Mouse (Mus musculus): ENCODE results near the gene Far2. TPM values are rescaled to one million over a fixed set of nuclear protein-coding genes. Genes with fewer than 3 reads are reported as not detected.

Gene Far2
- total and polyA plus RNA-seq, 2 experiments: 0.02 TPM; not detected in 1

DNA sequence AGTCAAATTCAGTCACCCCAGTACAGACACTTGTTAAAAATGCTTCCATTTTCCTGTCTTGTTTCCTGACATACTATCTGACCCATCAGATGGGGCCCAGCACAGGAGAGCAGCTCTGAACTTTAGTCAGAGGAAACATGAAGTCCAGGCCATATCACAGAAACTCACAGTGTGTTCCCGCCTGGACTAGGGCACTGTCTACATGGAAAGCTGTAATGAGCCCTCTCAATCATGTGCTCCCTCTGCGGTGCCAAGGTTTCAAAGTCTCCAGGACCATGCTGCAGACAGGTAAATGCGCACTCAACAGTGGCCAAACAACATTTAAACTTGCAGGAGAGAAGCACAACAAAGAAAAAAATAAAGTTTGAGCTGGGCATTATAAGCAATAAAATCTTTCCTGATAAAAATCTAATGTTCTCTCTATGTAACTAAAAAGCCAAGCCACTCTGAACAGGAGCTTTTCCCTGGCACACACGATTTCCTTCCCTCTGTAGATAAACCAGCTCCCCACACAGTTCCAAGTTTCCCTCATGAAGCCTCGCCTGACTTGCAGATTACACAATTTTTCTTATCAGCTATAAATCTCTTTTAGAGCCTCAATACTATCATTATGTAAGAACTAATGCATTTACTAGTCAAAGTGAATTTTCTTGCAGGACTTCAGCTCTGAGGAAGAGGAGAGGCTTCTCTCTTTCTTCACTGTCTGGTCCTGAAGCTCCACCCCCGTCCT is 147.1 kb downstream of the Far2 start:
- peak; percentile 97 for DNase-seq (ENCODE audit: extremely low read depth, low read depth, low spot score)
- peaks cover 46% of the 10 kb centered on the region for H3K36me3 ChIP-seq (ENCODE audit: control insufficient read depth, insufficient read depth, low read length)
- H3K9ac ChIP-seq (ENCODE audit: low read depth, low read length): no peak overlapping the region
- H3K79me2 ChIP-seq (ENCODE audit: control insufficient read depth, insufficient read depth, low read length): no peaks in the 10 kb centered on the region; the same call in 1 of the 2 replicates
- H3K27me3 ChIP-seq (ENCODE audit: control insufficient read depth, insufficient read depth, low read length): no peaks in the 10 kb centered on the region
- 11% methylated on average over 6 of the region's 6 CpGs for WGBS
- no peak for TF ChIP-seq POLR2A (IDR thresholded peaks at IDR 0.05; ENCODE audit: extremely low read depth, insufficient read depth, low read length)
- no peak for TF ChIP-seq CTCF (IDR thresholded peaks at IDR 0.05; ENCODE audit: low read depth, low read length)
- peak overlapping the region; percentile 82 for H3K27ac ChIP-seq (replicated peaks; ENCODE audit: insufficient read depth, low read depth, low read length)
- no peak overlapping the region for H3K4me3 ChIP-seq (ENCODE audit: insufficient read depth, low read depth, low read length)
- peaks cover 14% of the 10 kb centered on the region; the same call in 1 of the 2 replicates for H3K4me1 ChIP-seq (ENCODE audit: control insufficient read depth, insufficient read depth, low read length)

DNA sequence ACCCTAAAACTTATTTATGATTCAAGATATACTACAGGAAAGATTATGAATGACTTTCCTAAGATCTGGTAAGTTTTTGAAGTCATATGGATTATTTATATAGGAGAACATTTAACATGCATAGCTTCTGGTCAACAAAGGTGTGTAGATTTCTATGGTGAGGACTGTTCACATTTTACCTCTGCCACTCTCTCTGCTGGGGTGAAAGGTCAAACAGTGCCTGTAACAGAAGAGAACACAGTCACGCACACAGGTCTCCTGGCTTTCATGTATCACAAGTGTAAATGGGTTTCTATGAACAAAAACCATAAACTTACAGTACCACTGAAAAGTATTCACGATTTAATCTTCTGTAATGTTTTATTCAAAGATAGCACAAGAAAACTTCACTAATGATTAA is 152.1 kb downstream of the Far2 start:
- H3K27ac ChIP-seq (replicated peaks; ENCODE audit: insufficient read depth, low read depth, low read length): peak overlapping the region; percentile 69
- H3K27me3 ChIP-seq (ENCODE audit: control insufficient read depth, insufficient read depth, low read length): no peaks in the 10 kb centered on the region
- TF ChIP-seq CTCF (IDR thresholded peaks at IDR 0.05; ENCODE audit: low read depth, low read length): no peak
- no peak for TF ChIP-seq POLR2A (IDR thresholded peaks at IDR 0.05; ENCODE audit: extremely low read depth, insufficient read depth, low read length)
- H3K9ac ChIP-seq (ENCODE audit: low read depth, low read length): no peak overlapping the region
- H3K4me3 ChIP-seq (ENCODE audit: insufficient read depth, low read depth, low read length): no peak overlapping the region
- peaks cover 20% of the 10 kb centered on the region for H3K4me1 ChIP-seq (ENCODE audit: control insufficient read depth, insufficient read depth, low read length)
- H3K79me2 ChIP-seq (ENCODE audit: control insufficient read depth, insufficient read depth, low read length): no peaks in the 10 kb centered on the region; the same call in 1 of the 2 replicates
- 30% methylated on average over 2 of the region's 2 CpGs for WGBS
- peaks cover 57% of the 10 kb centered on the region for H3K36me3 ChIP-seq (ENCODE audit: control insufficient read depth, insufficient read depth, low read length)
- peak; percentile 78 for DNase-seq (ENCODE audit: extremely low read depth, low read depth, low spot score)

DNA sequence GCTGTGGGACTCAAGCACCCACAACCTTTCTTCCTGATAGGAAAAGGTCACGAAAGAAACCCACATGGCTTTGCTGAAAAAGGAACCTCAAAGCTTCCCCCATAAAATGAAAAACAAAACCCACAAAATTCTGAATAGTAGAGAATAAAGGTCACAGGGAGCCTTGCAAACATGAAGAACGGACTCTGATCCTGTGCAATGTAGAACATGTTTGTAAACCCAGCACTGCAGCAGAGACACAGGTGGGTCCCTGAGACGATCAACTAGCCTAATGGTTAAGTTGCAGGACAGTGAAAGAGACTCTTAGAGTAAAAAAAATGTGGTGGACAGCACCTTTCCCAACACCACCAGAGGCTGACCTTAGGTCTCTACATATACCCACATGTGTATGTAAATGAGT is 152.7 kb downstream of the Far2 start:
- peaks cover 58% of the 10 kb centered on the region for H3K36me3 ChIP-seq (ENCODE audit: control insufficient read depth, insufficient read depth, low read length)
- peaks cover 17% of the 10 kb centered on the region for H3K4me1 ChIP-seq (ENCODE audit: control insufficient read depth, insufficient read depth, low read length)
- H3K27ac ChIP-seq (replicated peaks; ENCODE audit: insufficient read depth, low read depth, low read length): peak overlapping the region; percentile 69
- 35% methylated on average over 3 of the region's 3 CpGs for WGBS
- peak overlapping the region; percentile 36; the same call in 1 of the 2 replicates for H3K9ac ChIP-seq (ENCODE audit: low read depth, low read length)
- no peaks in the 10 kb centered on the region for H3K27me3 ChIP-seq (ENCODE audit: control insufficient read depth, insufficient read depth, low read length)
- H3K4me3 ChIP-seq (ENCODE audit: insufficient read depth, low read depth, low read length): no peak overlapping the region
- H3K79me2 ChIP-seq (ENCODE audit: control insufficient read depth, insufficient read depth, low read length): no peaks in the 10 kb centered on the region; the same call in 1 of the 2 replicates
- DNase-seq (ENCODE audit: extremely low read depth, low read depth, low spot score): peak; percentile 79
- no peak for TF ChIP-seq POLR2A (IDR thresholded peaks at IDR 0.05; ENCODE audit: extremely low read depth, insufficient read depth, low read length)
- no peak for TF ChIP-seq CTCF (IDR thresholded peaks at IDR 0.05; ENCODE audit: low read depth, low read length)

DNA sequence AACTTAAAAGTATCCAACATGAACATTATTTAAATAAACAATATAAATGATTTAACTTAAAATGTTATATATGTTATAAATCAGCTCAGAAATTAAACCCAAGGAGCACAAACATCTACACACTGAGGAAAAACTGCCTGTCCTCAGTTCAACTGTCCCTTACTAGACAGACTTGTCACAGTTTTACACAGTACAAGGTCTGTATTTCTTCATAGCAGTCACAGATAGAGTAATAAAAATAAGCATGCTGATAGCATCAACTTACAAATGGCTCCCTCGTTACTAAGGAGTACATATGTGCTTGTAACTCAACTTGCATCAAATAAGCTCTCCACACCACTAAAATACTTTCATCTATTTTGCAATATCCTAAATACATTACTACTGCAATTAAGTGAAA is 158.1 kb downstream of the Far2 start:
- H3K36me3 ChIP-seq (ENCODE audit: control insufficient read depth, insufficient read depth, low read length): peaks cover 37% of the 10 kb centered on the region
- 26% methylated on average over 1 of the region's 1 CpGs for WGBS

DNA sequence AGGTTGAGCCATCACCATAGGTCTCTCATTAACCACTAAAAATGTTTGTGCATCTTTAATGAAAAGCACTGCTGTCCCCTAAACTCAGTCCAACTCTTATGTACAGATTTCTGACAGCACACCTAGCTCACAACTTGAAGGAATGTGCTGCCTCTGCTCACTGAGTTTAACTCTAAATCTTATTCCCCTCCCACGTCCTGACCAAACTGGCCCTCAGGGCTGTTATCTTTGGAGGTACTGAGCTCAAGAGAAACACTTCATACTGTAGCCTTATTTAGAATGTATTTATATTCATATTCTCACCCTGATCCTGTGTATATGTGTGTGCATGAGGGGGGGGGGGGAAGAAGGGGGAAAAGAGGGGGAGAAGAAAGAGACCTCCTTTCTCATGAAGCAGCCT is 160.5 kb downstream of the Far2 start:
- Histone ChIP-seq H3K4me3 (ENCODE audit: insufficient read depth, low read depth, low read length) (no peak overlapping the region), H3K9ac (ENCODE audit: low read depth, low read length) (no peak overlapping the region), H3K4me1 (ENCODE audit: control insufficient read depth, insufficient read depth, low read length) (peaks cover 15% of the 10 kb centered on the region), H3K79me2 (ENCODE audit: control insufficient read depth, insufficient read depth, low read length) (peaks cover 19% of the 10 kb centered on the region; the same call in 1 of the 2 replicates), H3K27ac (replicated peaks; ENCODE audit: insufficient read depth, low read depth, low read length) (no peak overlapping the region), H3K36me3 (ENCODE audit: control insufficient read depth, insufficient read depth, low read length) (peaks cover 21% of the 10 kb centered on the region), H3K27me3 (ENCODE audit: control insufficient read depth, insufficient read depth, low read length) (no peaks in the 10 kb centered on the region)
- no peak for DNase-seq (ENCODE audit: extremely low read depth, low read depth, low spot score)
- WGBS: 77% methylated on average over 1 of the region's 1 CpGs
- TF ChIP-seq CTCF (IDR thresholded peaks at IDR 0.05; ENCODE audit: low read depth, low read length) (no peak), POLR2A (IDR thresholded peaks at IDR 0.05; ENCODE audit: extremely low read depth, insufficient read depth, low read length) (no peak)

More for the DNA sequence above, 158.1 kb downstream of the Far2 start:
- Histone ChIP-seq H3K4me3 (ENCODE audit: insufficient read depth, low read depth, low read length) (no peak overlapping the region), H3K4me1 (ENCODE audit: control insufficient read depth, insufficient read depth, low read length) (peaks cover 15% of the 10 kb centered on the region), H3K27ac (replicated peaks; ENCODE audit: insufficient read depth, low read depth, low read length) (no peak overlapping the region), H3K27me3 (ENCODE audit: control insufficient read depth, insufficient read depth, low read length) (no peaks in the 10 kb centered on the region), H3K79me2 (ENCODE audit: control insufficient read depth, insufficient read depth, low read length) (peaks cover 12% of the 10 kb centered on the region; the same call in 1 of the 2 replicates), H3K9ac (ENCODE audit: low read depth, low read length) (no peak overlapping the region)
- TF ChIP-seq POLR2A (IDR thresholded peaks at IDR 0.05; ENCODE audit: extremely low read depth, insufficient read depth, low read length) (no peak), CTCF (IDR thresholded peaks at IDR 0.05; ENCODE audit: low read depth, low read length) (no peak)
- DNase-seq (ENCODE audit: extremely low read depth, low read depth, low spot score): peak; percentile 28

DNA sequence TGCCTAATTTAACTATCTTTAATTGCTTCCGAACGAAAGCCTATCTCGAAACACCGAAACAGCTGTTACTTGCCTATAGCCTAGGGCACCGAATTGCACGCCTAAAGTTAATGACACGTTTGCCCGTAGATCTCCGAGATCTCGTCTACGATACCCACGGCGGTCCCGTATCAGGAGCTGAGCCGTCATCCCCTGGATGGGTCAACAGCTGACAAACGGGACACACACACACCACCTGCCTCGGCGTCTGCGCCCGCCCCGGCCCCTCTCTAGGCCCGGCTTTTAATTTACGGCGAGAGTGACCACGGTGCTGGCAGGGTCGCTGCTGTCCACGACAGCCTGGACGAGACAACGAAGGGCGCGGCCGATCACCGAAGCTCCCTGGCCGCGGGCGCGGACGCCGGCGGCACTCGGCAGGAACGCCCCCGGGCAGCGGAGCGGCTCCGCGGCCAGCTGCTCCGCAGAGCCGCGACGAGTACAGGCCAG is 164.4 kb downstream of the Far2 start:
- H3K27me3 ChIP-seq (ENCODE audit: control insufficient read depth, insufficient read depth, low read length): no peaks in the 10 kb centered on the region
- no peak for TF ChIP-seq POLR2A (IDR thresholded peaks at IDR 0.05; ENCODE audit: extremely low read depth, insufficient read depth, low read length)
- no peak for TF ChIP-seq CTCF (IDR thresholded peaks at IDR 0.05; ENCODE audit: low read depth, low read length)
- peaks cover 19% of the 10 kb centered on the region; the same call in 1 of the 2 replicates for H3K79me2 ChIP-seq (ENCODE audit: control insufficient read depth, insufficient read depth, low read length)
- no peak for DNase-seq (ENCODE audit: extremely low read depth, low read depth, low spot score)
- H3K9ac ChIP-seq (ENCODE audit: low read depth, low read length): peak overlapping the region; percentile 91
- no peaks in the 10 kb centered on the region for H3K36me3 ChIP-seq (ENCODE audit: control insufficient read depth, insufficient read depth, low read length)
- under 1% methylated on average over 51 of the region's 51 CpGs for WGBS
- H3K27ac ChIP-seq (replicated peaks; ENCODE audit: insufficient read depth, low read depth, low read length): peak overlapping the region; percentile 72
- H3K4me3 ChIP-seq (ENCODE audit: insufficient read depth, low read depth, low read length): peak overlapping the region; percentile 86
- H3K4me1 ChIP-seq (ENCODE audit: control insufficient read depth, insufficient read depth, low read length): peaks cover 18% of the 10 kb centered on the region
